Comparison of ENCODE assay signal across 9 mouse cellular contexts in the genomic region with DNA sequence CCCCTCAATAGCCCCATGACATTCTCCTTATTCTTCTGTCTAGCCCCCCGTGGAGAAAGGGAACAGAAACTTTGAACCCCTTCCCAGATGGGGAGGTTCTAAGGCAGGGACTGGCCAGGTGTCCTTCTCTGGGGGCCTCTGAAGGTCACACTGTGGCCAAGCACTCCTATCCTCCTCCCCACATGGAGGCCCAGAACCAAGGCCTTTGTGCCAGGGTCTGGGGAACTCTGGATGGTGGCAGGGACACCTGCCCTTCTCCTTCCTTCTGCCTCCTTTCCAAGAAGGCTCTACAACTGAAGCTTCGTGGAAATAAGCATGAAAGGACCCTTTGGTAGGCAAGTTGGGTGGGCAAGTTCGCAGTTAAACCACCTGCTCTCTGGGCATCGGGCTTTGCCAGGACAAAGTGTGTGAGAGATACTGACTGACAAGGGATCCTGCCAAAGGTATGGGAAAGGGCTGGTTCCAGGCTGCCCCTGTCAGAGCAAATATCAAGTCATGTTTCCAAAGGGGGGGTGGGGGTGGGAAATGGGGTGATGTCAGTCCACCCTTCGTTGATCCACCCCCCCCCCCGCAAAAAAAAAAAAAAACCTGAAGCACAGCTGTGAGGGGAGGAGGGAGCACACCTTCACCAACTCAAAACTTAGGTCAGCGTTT. TPM values are rescaled to one million over a fixed set of nuclear protein-coding genes. Genes with fewer than 3 reads are reported as not detected.
DNase-seq lines count a peak whose midpoint lies in the region; ATAC-seq lines count a peak whose summit lies in the region.
"Had no signal": no experiment of that assay in that cellular context is flagged by ENCODE, and none has a peak within 500 bp of the region (broad histone marks: within the 10 kb centered on the region; RNA-seq: fewer than 3 reads in every experiment).

No protein-coding gene starts in this region.

- H3K27ac ChIP-seq in liver, embryonic 12.5 days: peak overlapping the region; percentile 86

- no peaks in the 10 kb centered on the region for H3K9me3 ChIP-seq in liver, embryonic 12.5 days (replicated peaks)

- peak overlapping the region; percentile 91 for H3K9ac ChIP-seq in liver, embryonic 12.5 days

- H3K4me2 ChIP-seq in liver, embryonic 12.5 days: peak overlapping the region; percentile 97

- H3K36me3 ChIP-seq in liver, embryonic 12.5 days: peaks cover 32% of the 10 kb centered on the region

- peak; percentile 43 for DNase-seq in embryo, embryonic 10.5 days (ENCODE audit: low spot score)
- DNase-seq in embryo, embryonic 11 days: no peak
- DNase-seq in adipocyte (ENCODE audit: low spot score) (peak; percentile 60), MN1 (ENCODE audit: low spot score) (no peak)
- peak; percentile 43 for DNase-seq in heart, postnatal 4 days
- no peak for DNase-seq in ovary, postnatal 36 days (ENCODE audit: low spot score)
- no peak for DNase-seq in gastrocnemius, postnatal 4 days (ENCODE audit: low spot score in 2 of 2)

- H3K4me1 ChIP-seq in liver, embryonic 12.5 days: peaks cover 85% of the 10 kb centered on the region

- peak overlapping the region; percentile 84 for H3K4me3 ChIP-seq in liver, embryonic 12.5 days

- 23% methylated on average over 7 of the region's 7 CpGs for WGBS in liver, embryonic 12.5 days (ENCODE audit: insufficient replicate concordance)

- peaks cover 14% of the 10 kb centered on the region; the same call in 1 of the 2 replicates for H3K27me3 ChIP-seq in liver, embryonic 12.5 days (replicated peaks)
- H3K27me3 ChIP-seq: Patski had no signal

- no peak for ATAC-seq in liver, embryonic 12.5 days

RNA-seq across cellular contexts. Expression of a gene that starts 2.5 kb away (rescaled TPM):
- 100 to 1,000 TPM; 192 to 209 TPM for total RNA-seq in heart, postnatal 4 days (2021)
- polyA plus RNA-seq in liver, embryonic 12.5 days (2016; fragmentation: Nextera tagmentation; extraction: Ambion mirVana): 3.0 and 3.2 TPM in 2 replicates
- 100 to 1,000 TPM in 1 of 2 experiments, 10 to 100 TPM in 1; 97.0 to 100 TPM for total RNA-seq in gastrocnemius, postnatal 4 days (2021)

Comparison
In these comparisons a context has a peak if more than half of its experiments do, and no peak if none do; other contexts are left out.
1. DNase-seq: peak in embryo, embryonic 10.5 days (single experiment), adipocyte (single experiment) and heart, postnatal 4 days (single experiment); none in embryo, embryonic 11 days (single experiment), ovary, postnatal 36 days (single experiment), gastrocnemius, postnatal 4 days (0 of 2) and MN1 (single experiment).